Mouse (Mus musculus): ENCODE data around the gene Tac4. TPM values are rescaled to one million over a fixed set of nuclear protein-coding genes. Genes with fewer than 3 reads are reported as not detected.

Tac4 gene
- 0.12 and 0.32 TPM in 2 replicates for polyA plus RNA-seq (2015; fragmentation: Nextera tagmentation; extraction: Ambion mirVana)

DNA sequence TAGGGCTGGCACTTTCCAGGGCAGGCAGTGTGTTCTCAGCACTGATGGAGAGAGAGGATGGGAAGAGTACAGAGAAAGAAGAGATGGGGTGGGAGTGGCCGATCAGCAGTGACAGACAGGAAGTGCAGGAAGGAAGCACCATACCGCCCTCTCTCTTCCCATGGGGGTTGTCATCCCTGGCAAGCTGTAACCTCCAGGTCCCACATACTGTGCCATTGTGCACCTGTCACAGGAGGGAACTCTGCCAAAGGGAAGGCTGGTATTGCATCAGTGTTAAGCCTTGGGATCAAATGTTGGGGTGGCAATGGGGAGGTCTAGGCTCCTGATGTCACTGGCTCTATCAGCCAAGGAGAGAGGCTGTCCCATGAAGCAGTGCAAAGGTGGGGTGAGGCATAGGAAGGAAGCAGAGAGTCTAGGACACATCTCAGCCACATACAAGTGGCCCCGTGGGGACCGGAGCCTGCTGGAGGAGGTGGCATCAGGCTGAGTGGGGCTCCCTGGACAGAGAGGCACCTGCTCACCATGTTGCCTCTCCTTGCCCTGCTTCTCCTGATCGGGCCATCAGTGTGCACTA lies at the start of gene Tac4:
Gene Tac4, plus strand, starts transcription at position 352 of the 574 bp plus-strand sequence.
- no peak within 1 kb of the TSS for H3K27ac ChIP-seq
- H3K9ac ChIP-seq = no peak within 1 kb of the TSS
- no peaks in the 10 kb centered on the region for H3K27me3 ChIP-seq

GRCm38 (mm10) chr11:95213607-95214006 lies 47.7 kb upstream of the Tac4 start:
- peak overlapping the region; percentile 62; the same call in 1 of the 2 replicates for H3K27ac ChIP-seq

More for the DNA sequence above, at the start of gene Tac4:
- Histone ChIP-seq H3K36me3 (peaks cover 4% of the 10 kb centered on the region; the same call in 1 of the 2 replicates), H3K4me2 (no peak within 1 kb of the TSS), H3K4me1 (peaks cover 15% of the 10 kb centered on the region), H3K9me3 (no peaks in the 10 kb centered on the region), H3K4me3 (no peak within 1 kb of the TSS)
- WGBS = 66% methylated on average over 5 of the region's 5 CpGs
- ATAC-seq (ENCODE audit: insufficient number of reproducible peaks, low FRiP score, low TSS enrichment, low read depth) = no peak

GRCm38 (mm10) chr11:95214305-95214704 lies 47.0 kb upstream of the Tac4 start:
- Histone ChIP-seq H3K9ac (no peak overlapping the region), H3K9me3 (no peaks in the 10 kb centered on the region), H3K4me3 (no peak overlapping the region), H3K27ac (peak overlapping the region; percentile 62), H3K4me2 (no peak overlapping the region), H3K27me3 (peaks cover 3% of the 10 kb centered on the region), H3K4me1 (peaks cover 29% of the 10 kb centered on the region), H3K36me3 (no peaks in the 10 kb centered on the region)
- WGBS = 4% methylated on average over 5 of the region's 5 CpGs
- no peak for ATAC-seq (ENCODE audit: insufficient number of reproducible peaks, low FRiP score, low TSS enrichment, low read depth)

More at GRCm38 (mm10) chr11:95213607-95214006, 47.7 kb upstream of the Tac4 start:
- Histone ChIP-seq H3K27me3 (no peaks in the 10 kb centered on the region), H3K4me2 (no peak overlapping the region), H3K9me3 (no peaks in the 10 kb centered on the region), H3K4me1 (peaks cover 29% of the 10 kb centered on the region), H3K9ac (no peak overlapping the region), H3K36me3 (no peaks in the 10 kb centered on the region), H3K4me3 (no peak overlapping the region)
- no peak for ATAC-seq (ENCODE audit: insufficient number of reproducible peaks, low FRiP score, low TSS enrichment, low read depth)
- WGBS = 20% methylated on average over 6 of the region's 6 CpGs

DNA sequence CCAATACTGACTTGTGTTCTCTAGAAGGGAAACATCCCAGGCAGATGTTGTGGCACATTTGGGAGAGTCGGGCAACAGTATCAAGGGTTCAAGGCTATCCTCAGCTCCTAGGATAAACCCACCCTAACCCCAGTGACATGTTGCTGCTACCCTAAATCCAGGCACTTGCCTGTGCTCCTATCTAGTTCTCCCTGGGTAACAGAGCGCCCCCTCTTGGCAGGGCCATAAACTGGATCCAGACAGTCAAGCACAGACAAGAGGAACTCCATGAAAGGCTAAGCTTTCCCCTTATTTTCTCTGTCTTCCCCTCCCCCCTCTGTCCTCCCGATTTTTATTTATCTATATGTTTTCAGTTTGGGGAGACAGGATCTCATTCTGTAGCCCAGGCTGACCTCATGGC lies 45.1 kb upstream of the Tac4 start:
- Histone ChIP-seq H3K27me3 (peaks cover 10% of the 10 kb centered on the region), H3K36me3 (no peaks in the 10 kb centered on the region), H3K4me2 (no peak overlapping the region), H3K9ac (no peak overlapping the region), H3K4me1 (peaks cover 16% of the 10 kb centered on the region), H3K4me3 (no peak overlapping the region), H3K9me3 (no peaks in the 10 kb centered on the region), H3K27ac (no peak overlapping the region)
- 58% methylated on average over 3 of the region's 3 CpGs for WGBS
- ATAC-seq (ENCODE audit: insufficient number of reproducible peaks, low FRiP score, low TSS enrichment, low read depth) = no peak

- H3K4me2 ChIP-seq = no peak overlapping the region
- H3K9ac ChIP-seq = no peak overlapping the region
- WGBS = 62% methylated on average over 8 of the region's 8 CpGs
- no peak overlapping the region for H3K4me3 ChIP-seq
- peaks cover 19% of the 10 kb centered on the region for H3K4me1 ChIP-seq
- no peak overlapping the region for H3K27ac ChIP-seq
- no peaks in the 10 kb centered on the region for H3K9me3 ChIP-seq
- H3K27me3 ChIP-seq = peaks cover 34% of the 10 kb centered on the region
- no peak for ATAC-seq (ENCODE audit: insufficient number of reproducible peaks, low FRiP score, low TSS enrichment, low read depth)
- H3K36me3 ChIP-seq = no peaks in the 10 kb centered on the region
Measured at GRCm38 (mm10) chr11:95219111-95219510, 42.2 kb upstream of the Tac4 start.

DNA sequence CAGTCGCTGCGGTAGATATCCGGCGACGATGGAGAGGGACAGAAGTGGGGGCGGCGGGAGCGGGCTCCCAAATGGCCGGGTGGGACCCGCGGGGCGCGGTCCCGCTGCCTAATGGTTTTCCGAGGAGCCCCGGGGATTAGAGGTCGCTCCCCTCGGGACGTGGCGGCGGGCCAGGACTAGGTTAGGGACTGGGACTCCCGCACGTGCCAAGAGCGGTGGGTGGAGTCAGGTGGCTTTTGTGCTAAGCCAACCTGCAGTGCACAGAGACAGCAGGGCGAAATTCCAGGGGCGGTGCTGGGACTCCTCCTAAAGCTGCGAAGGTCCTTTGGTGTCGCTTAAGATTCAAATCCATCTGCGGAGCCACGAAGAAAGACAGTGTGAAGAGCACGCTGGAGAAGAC lies 37.9 kb upstream of the Tac4 start:
- Histone ChIP-seq H3K36me3 (no peaks in the 10 kb centered on the region), H3K9me3 (no peaks in the 10 kb centered on the region), H3K27me3 (peaks cover 44% of the 10 kb centered on the region), H3K4me2 (peak overlapping the region; percentile 50), H3K27ac (peak overlapping the region; percentile 80), H3K9ac (0 out of 2 replicates have a peak overlapping the region, but pooled peaks have one; percentile 14), H3K4me3 (peak overlapping the region; percentile 28), H3K4me1 (peaks cover 29% of the 10 kb centered on the region)
- under 1% methylated on average over 31 of the region's 31 CpGs for WGBS
- ATAC-seq (ENCODE audit: insufficient number of reproducible peaks, low FRiP score, low TSS enrichment, low read depth) = 0 out of 2 replicates have a peak, but pooled peaks have one; percentile 15

- H3K4me2 ChIP-seq = peak overlapping the region; percentile 50
- ATAC-seq (ENCODE audit: insufficient number of reproducible peaks, low FRiP score, low TSS enrichment, low read depth) = no peak
- WGBS = 17% methylated on average over 15 of the region's 15 CpGs
- peak overlapping the region; percentile 28 for H3K4me3 ChIP-seq
- H3K9ac ChIP-seq = no peak overlapping the region
- H3K36me3 ChIP-seq = no peaks in the 10 kb centered on the region
- H3K27ac ChIP-seq = peak overlapping the region; percentile 80
- H3K27me3 ChIP-seq = peaks cover 41% of the 10 kb centered on the region
- no peaks in the 10 kb centered on the region for H3K9me3 ChIP-seq
- peaks cover 29% of the 10 kb centered on the region for H3K4me1 ChIP-seq
Measured at GRCm38 (mm10) chr11:95224124-95224893, 37.0 kb upstream of the Tac4 start.

DNA sequence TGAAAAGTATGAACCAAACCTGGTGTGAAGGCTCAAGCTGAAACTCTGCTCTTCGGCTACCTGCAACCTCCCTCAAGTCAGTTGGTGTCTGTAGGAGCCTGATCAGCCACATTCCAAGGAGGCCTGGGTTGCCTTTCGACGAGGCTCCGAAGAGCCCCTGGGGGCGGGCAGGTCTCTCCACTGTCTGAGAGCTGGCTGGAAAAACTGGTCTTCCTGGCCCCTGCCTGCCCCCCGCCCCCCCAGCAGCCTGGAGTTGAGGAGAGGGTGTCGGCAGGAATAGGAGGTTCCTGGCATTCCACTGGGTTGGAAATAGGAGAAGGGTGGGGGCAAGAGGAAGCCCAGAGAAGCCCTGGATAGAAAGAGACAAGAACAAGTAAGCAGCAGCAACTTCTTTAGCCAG lies 35.9 kb upstream of the Tac4 start:
- Histone ChIP-seq H3K4me1 (peaks cover 29% of the 10 kb centered on the region), H3K4me3 (no peak overlapping the region), H3K9ac (no peak overlapping the region), H3K27ac (peak overlapping the region; percentile 80), H3K27me3 (peaks cover 34% of the 10 kb centered on the region), H3K9me3 (no peaks in the 10 kb centered on the region), H3K36me3 (no peaks in the 10 kb centered on the region), H3K4me2 (no peak overlapping the region)
- 11% methylated on average over 7 of the region's 7 CpGs for WGBS
- 0 out of 2 replicates have a peak, but pooled peaks have one; percentile 42 for ATAC-seq (ENCODE audit: insufficient number of reproducible peaks, low FRiP score, low TSS enrichment, low read depth)

GRCm38 (mm10) chr11:95227467-95227866 lies 33.9 kb upstream of the Tac4 start:
- H3K4me1 ChIP-seq = peaks cover 39% of the 10 kb centered on the region

GRCm38 (mm10) chr11:95231688-95232328 lies 29.5 kb upstream of the Tac4 start:
- Histone ChIP-seq H3K9ac (no peak overlapping the region), H3K4me2 (peak overlapping the region; percentile 43), H3K4me1 (peaks cover 10% of the 10 kb centered on the region), H3K27ac (0 out of 2 replicates have a peak overlapping the region, but pooled peaks have one; percentile 28), H3K36me3 (no peaks in the 10 kb centered on the region), H3K9me3 (no peaks in the 10 kb centered on the region), H3K27me3 (no peaks in the 10 kb centered on the region), H3K4me3 (peak overlapping the region; percentile 19)
- peak; percentile 45; the same call in 1 of the 2 replicates for ATAC-seq (ENCODE audit: insufficient number of reproducible peaks, low FRiP score, low TSS enrichment, low read depth)
- 12% methylated on average over 24 of the region's 24 CpGs for WGBS

More at GRCm38 (mm10) chr11:95227467-95227866, 33.9 kb upstream of the Tac4 start:
- H3K36me3 ChIP-seq = no peaks in the 10 kb centered on the region
- 40% methylated on average over 5 of the region's 5 CpGs for WGBS
- H3K27ac ChIP-seq = no peak overlapping the region
- ATAC-seq (ENCODE audit: insufficient number of reproducible peaks, low FRiP score, low TSS enrichment, low read depth) = no peak
- no peak overlapping the region for H3K9ac ChIP-seq
- no peak overlapping the region for H3K4me3 ChIP-seq
- no peak overlapping the region for H3K4me2 ChIP-seq
- no peaks in the 10 kb centered on the region for H3K9me3 ChIP-seq
- H3K27me3 ChIP-seq = peaks cover 26% of the 10 kb centered on the region

DNA sequence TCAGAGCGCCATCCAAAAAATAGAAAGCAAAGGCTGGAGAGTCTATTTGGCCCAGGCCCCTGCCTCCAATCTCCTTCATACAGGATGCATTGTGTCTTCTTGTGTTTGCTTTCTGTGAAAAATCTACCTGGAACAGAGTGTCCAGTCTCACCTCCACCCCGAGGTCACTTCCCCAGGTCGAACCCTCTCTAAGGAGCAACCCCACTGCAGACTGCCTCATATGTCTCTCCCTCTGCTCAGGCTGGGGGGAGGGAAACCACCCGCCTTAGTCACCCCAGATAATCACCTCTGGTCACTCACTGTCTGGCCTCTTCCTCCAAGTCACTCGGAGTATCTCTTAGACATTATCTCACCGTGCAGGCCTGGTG lies 29.0 kb upstream of the Tac4 start:
- Histone ChIP-seq H3K27ac (no peak overlapping the region), H3K4me3 (peak overlapping the region; percentile 19), H3K4me1 (peaks cover 10% of the 10 kb centered on the region), H3K4me2 (peak overlapping the region; percentile 43), H3K27me3 (no peaks in the 10 kb centered on the region), H3K36me3 (no peaks in the 10 kb centered on the region), H3K9ac (no peak overlapping the region), H3K9me3 (no peaks in the 10 kb centered on the region)
- no peak for ATAC-seq (ENCODE audit: insufficient number of reproducible peaks, low FRiP score, low TSS enrichment, low read depth)
- WGBS = 33% methylated on average over 6 of the region's 6 CpGs

- Histone ChIP-seq H3K9ac (no peak overlapping the region), H3K4me1 (no peaks in the 10 kb centered on the region), H3K27ac (no peak overlapping the region), H3K36me3 (no peaks in the 10 kb centered on the region), H3K9me3 (no peaks in the 10 kb centered on the region), H3K27me3 (no peaks in the 10 kb centered on the region), H3K4me2 (no peak overlapping the region), H3K4me3 (no peak overlapping the region)
- ATAC-seq (ENCODE audit: insufficient number of reproducible peaks, low FRiP score, low TSS enrichment, low read depth) = no peak
- WGBS = 64% methylated on average over 6 of the region's 6 CpGs
Measured at GRCm38 (mm10) chr11:95238477-95238876, 22.9 kb upstream of the Tac4 start.
